Mouse (Mus musculus) CD4-positive, CD25-positive, alpha-beta regulatory T cell, adult 2 months (primary cell): Measurements from ENCODE around the gene Brd3os.

Source experiments
- DNase-seq: peaks from one replicate; pipeline ENCODE4 v3.0.0-alpha.2; 2012; ENCODE audit warnings: low read depth, low spot score

Brd3os gene

DNA sequence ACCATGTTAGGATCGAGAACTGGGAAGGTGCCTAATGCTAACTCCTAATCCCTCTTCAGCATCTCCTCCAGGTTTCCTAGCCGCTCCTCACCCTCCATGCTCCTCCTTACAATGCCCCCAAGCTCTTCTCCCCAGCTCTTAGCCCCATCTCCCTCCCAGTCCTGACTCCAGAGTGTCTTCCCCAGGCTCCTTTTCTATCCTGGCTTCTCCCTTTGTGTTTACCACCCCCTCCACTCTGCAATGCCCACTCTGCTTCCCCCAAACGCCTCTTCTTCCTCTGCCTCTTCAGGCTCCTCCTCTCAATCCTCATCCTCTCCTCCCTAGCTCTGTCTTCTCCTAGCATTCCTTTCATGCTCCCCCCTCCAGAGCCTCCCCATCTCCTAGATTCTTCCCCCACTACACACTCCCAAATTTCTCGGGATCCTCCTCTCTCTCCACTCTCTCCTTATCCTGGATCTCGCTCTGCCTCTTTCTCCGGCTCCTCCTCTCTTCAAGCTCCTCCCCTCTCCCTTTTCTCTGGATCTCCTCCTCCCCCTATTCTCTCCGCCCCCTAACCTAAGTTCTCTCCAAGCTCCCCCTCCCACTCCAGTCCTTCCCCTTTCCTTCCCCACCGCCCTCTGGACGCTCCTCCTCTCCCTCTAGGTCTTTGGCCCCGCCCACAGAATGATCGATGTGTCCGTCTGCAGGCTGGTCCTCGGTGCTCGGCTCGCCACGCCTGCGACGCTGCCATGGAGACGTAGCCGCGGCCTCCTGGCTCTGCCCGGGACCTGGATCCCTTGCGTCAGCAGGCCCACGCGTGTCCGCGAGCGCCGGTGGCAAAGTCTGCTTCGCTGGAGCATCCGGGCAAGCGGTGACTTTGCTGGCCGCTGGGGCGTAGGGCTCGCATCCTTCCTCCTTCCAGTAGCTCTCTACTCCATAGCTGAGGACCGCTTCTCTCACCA is at the start of gene Brd3os:
Gene Brd3os, plus strand, starts transcription at position 558 of the 941 bp plus-strand sequence.
- peak; percentile 90 for DNase-seq

DNA sequence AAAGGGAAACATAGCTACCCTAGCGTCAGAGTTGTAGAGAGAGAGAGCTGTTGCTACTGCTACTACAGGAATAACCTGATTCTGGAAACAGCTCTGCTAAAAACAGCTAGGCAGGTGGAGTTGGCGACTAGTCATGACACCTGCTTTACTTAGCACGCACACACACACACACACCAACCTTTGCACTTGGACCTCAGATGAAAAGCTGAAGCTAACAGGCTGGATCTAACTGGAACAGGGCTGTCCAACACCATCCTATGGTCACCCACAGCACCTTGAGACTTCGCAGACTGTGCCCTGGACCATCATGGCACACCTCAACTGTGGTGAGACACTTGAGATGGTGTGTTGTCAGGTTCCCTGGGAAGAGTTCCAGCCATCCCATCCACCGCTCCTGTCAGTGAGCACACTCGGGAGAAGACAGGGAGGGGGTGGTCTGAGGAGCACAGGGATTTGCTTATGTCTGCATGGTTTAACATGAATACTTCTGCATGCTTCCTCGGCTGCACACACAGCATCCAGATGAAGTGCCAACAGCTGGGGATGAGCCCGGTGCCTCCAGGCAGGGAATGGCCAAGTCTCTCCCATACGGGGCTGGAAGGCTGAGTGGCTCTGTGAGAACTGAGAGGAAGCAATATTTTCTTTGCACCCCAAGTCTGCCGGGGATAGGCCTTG is 47.8 kb upstream of the Brd3os start:
- no peak for DNase-seq

DNA sequence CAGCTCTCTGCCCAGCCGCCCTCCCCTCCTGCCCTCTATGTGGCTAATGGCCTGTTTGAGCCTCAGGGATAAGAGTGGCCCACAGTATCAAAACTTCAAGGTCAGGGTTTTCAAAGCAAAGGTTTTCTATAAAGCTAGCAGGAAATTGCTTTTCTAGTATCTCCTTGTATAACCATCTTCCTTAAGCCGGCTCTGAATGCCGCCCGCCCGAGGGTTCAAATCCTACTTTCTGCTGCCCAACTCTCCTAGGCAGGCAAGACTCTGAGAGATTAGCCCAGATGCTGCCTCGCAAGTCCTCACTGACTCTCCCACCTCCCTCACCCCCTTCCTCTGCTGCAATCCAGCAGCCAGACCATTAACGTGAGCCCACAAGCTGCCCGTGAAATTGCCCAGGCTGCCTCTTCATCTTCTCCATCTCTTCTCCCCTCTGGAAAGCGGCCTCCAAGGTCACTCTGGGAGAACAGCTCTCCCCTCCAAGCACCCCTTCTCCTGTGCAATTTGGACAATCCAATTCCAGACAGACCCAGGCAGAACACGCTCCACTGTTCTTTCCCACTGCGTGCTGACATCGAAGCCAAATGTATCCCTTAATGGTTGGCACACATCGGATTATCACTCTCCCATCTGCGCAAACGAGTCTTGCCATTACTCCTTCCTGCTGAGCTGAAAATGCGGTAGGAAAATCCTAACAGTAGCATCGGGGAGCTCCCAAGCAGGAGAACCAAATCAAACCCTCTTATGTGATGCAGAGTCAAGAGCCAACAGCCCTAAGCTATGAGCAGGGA is 45.3 kb upstream of the Brd3os start:
- no peak for DNase-seq

DNA sequence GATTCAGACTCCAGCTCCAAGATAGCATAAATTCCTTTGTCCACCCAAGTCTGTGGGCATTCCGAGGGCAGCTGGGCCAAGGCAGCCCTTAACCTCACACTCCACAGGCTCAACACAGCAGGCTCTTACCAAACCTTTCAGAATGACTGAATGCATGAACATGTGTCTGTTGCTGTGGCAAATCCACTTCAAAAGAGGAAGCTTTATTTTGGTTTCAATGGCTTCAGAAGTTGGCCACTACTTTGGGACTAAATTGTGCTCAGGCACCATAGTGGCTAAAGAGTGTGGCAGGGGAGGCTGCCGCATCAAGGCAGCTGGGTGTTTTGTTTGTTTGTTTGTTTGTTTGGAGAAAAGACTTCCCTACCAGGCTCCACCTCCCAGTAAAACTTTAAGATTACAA is 42.0 kb upstream of the Brd3os start:
- DNase-seq: no peak

DNA sequence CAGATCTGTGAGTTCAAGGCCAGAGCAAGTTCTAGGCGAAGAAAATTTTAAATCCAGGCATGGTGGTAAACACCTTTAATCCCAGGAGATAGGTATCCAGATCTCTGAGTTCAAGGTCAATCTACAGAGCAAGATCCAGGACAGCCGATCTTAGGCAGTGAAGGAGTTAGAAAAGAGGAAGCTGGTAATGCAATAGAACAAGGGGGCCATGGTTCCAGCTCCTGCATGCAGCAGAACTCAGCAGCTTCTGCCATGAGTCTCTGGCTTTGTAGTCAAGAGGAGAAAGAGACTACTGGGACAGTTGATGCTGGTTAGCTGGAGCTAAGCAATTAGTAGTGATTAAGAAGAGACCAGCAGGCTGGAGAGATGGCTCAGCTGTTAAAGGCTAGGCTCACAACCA is 40.6 kb upstream of the Brd3os start:
- DNase-seq: no peak

DNA sequence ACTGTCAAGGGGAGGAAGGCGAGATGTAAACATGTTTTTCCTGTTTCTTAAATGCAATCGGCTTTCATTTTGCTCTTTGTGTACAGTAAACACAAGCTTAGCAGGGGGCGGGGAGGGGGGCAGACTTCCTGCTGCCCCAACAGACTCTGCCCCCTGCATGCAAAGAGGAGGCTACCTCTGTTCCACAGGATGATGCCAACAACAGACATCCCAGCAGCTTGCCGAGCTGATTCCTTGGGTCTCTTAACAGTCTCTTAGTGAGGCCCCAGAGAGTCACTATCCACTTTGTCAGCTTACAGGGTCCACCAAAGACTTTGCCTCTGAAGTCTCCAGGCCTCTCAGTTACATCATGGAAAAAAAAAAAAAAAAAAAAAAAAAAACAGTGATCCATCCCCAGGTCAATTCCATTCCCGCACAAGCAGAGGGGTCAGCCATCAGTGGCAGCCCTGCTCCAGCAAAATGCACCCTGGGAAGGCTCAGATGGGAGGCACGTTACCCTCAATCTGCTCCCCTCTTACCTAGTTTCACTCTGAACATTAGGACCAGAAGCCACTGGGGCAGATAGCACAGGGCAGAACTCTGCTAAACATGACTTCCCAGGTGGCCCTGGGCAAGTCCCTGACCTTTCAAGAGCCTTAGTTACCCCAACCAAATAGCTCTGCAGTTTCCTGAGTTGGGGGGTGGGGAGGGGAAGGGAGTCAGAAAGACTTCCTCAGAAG is 37.6 kb upstream of the Brd3os start:
- peak; percentile 62 for DNase-seq

DNA sequence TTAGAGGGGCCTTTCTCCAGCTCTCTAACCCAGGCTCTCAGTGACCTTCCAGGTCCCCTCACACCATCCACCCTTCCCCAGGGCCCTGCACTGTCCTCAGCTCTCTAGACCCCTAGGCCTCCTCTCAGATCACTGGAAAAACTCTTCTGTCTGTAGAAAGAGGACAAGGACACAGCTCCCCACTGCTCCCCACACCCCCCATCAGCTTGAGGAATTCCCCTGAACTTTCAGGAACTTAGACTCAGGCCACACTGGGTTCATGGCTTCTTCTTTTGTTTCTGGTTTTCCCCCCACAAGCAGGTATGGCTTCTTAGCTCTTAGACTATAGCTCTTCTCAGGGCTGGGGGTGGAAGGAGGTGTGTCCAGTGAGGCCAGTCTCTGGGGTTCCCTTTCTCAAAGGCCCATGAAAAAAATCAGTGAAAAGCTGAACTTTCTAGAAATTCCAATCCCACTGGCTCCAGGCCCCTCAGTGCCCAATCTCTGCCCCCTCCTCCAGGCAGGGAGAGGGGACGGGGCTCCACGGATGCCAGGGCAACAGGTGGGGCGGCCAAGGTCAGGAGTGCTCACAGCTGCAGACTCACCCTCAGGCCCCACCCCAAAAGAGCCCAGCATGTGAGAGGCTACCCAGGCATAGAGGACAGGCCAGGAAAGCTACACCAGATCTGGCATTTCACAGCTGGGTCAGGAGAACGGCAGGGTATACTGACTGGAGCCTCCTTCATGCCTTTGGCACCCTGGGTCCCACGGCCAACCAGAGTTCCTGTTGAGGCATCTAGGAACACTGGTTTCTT is 36.8 kb upstream of the Brd3os start:
- DNase-seq: peak; percentile 47

DNA sequence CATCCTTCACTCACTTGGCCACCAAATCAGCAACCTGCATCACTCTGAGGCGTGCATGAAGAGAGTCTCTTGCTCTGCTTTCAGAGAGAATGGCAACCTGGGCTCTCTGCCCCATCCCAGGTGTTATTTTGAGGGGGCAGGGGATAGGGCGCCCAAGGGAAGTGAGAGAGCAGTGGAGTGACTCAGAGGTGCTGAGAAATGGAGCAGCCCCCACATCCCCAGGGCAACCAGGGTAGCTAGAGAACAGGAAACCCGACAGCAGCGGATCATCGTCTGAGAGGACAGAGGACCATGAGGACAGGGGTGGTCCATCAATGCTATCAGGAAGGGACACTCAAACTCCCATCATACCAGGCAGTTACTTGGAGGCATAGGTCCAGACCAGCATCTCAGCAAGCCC is 35.2 kb upstream of the Brd3os start:
- no peak for DNase-seq

DNA sequence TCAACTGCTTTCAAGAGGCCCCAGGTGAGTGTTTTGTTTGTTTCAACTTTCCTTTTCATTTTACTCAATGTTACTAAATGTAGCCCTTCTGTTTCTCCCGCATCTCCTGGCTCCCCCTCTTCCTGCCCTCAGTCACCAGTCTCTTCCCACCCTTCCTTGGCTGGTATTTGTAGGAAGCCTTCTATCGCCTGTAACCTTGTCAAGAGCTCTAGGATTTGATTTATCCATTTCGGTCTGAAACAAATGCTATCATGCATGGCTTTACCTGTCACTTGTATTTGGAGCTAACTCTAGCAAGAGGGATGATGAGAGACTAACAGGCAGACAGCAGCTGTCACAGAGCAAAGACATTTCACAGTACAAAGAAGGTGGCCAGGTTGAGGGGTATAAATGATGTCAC is 33.9 kb upstream of the Brd3os start:
- DNase-seq: no peak

DNA sequence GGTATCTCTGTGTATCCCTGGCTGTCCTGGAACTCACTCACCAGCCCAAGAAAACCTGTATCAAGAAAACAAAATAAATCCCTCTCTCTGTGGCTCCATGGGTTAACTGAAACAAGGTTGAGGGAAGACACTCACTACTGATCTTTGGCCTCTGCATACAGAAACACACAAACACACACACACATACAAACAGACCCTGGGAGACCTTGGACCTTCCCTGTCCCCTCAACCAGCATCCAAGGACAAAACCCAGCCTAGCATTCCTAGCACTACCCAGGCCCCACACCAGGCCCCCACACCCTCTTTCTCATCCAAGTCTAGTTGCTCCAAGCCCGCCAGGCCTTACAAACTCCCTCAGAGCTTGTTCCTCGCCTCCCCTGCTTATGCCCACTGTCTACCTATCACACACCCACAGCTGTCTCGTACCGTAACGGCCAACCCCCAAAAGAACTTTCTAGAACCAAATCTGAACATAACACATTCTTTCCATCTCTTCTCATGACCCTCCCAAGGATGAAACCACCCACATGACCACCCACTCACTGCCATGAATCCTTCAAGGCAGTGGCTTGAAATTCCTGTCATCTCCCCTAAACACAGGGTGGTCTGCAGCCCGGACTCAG is 31.5 kb upstream of the Brd3os start:
- DNase-seq: no peak

DNA sequence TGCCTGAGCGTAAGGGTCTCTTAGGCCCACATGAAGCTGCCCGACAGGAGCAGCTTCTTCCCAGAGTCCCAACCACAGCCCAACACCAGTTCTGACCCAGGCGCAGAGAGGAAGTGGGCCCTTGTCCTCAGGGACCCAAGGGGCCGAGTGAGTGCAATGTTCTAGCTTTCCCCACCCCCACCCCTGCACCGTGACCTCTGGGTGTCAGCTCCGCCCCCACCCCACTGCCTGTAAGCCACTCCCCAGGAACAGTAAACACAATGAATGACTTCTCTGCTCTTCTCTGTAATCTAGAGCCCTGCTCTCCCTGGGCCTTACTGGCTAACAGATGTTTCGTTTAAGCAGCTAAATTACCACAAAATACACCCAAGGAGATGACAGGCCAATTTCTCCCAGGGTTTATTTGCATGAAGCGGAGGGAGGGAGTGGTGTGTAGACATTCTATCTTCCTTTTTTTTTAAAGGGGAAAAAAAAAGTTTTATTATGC is 30.4 kb upstream of the Brd3os start:
- peak; percentile 70 for DNase-seq

DNA sequence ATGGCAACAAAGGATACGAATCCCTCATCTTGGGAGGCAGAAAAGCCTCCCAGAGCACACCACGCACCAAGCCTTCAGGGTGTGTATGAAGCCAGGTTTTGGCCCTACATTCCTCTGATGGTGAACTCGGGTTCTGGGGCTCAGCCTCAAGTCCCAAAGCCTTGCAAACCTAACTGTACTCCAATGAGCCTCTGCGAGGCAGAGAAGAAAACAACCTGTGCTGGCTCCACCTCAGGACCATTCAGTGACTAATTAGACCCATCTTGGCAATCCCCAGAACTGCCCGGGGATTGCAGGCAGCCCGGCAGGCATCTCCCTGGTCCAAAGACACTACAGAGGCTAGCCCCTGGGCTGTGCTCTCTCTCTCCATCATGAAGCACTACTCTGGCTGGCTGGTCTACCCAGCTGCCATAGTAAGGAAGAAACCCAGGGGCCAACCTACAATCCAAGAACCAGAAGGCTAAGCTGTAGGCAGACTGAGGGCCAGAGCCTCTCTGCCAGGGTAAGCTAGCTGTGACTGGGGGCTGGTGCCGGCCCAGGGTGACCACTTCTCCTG is 29.8 kb upstream of the Brd3os start:
- DNase-seq: no peak

DNA sequence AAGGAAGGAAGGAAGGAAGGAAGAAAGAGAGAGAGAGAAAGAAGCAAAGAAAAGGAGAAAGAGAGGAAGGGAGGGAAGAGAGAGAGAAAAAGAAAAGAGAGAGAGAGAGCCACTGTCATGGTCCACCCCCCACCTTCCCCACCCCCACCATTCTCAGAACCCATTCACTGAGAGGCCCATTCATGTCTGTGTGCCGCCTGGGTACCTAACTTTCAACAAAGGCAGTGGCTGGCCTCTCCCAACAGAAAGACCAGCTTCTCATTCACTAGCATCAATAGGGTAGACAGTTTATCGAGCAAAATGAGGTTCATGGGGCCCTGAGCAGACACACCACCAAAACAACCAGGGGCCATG is 28.6 kb upstream of the Brd3os start:
- DNase-seq: no peak

DNA sequence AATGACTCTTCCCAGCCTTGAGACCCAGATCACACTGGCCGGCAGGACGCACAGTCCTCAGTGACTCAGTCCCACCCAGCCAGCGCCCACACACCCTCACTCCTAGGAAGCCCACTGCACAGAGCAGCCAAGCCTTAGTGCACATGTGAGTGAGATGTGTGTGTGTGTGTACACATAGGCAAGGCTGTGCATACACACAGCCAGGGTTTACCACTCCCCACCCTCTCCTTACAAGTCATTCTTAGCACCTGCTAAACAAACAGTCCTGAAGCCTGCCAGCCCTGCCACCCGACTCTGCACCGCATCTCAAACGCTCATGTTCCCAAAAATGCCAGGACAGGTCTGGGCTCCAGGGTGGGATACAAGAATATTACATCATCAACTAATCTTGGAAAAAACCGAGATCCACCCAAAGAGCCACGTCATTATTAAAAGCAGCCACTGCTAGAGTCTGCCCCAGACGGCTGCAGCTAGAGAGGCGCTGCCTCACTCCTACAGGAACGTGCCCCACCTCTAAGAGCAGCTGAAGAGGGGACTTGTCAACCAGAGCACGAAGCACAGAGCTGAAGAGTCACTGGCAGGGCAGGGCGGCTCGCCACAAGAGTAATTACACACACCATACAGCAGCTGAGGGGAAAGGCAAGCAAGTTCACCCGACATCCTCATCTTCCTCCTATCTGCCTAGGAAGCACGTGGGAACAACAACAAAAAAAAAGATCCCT is 28.0 kb upstream of the Brd3os start:
- DNase-seq: no peak

DNA sequence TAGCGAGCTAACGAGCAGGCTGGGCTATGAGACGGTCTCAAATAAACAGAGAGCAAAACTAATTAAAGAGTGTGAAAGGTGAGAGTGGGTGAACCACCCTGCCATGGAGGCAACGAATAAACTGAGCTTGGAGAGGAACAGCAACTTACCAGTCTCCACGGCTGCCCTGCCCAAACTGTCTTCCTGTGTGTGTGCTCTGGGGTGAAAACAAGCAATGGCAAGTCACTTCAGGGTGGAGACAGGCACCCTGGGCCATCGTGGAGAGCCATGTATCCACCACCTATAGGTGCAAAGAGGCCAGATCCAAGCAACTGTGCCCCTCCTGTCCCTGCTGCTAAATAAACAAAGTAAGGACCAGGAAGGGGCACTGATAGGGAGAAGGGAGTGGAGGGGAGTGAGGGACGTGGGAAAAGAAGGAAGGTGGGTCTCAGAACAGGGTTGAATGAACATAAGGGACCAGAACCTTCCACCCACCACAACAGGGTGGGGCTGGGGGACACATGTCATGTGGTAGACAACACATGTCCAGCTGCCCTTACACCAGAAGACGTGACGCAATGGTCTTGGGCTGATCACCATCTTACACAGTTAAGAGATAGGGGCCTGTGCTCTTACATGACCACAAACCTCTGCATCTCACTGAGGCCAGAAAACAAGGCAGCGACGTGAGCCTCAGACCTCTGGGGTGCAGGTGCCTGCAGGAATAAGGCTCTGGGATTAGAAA is 26.9 kb upstream of the Brd3os start:
- DNase-seq: peak; percentile 60

DNA sequence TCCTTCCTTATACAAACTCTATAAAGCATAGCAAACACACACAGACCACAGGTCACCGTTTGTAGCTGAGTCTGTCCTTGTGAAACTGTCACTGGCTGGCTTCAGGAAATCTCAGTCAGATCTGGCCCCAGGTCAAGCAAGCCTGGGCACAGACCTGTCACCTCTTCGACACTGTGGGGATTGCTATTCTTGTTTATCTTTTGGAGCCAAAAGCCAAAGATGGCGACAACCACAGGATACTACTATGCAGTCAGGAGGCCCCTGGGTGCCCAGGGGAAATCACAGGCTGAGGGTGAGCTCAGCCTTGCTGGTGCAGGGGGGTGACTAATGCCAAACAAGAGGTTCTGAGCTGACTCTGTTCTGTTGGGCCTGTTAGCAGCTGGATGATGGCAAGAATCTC is 25.7 kb upstream of the Brd3os start:
- peak; percentile 49 for DNase-seq

DNA sequence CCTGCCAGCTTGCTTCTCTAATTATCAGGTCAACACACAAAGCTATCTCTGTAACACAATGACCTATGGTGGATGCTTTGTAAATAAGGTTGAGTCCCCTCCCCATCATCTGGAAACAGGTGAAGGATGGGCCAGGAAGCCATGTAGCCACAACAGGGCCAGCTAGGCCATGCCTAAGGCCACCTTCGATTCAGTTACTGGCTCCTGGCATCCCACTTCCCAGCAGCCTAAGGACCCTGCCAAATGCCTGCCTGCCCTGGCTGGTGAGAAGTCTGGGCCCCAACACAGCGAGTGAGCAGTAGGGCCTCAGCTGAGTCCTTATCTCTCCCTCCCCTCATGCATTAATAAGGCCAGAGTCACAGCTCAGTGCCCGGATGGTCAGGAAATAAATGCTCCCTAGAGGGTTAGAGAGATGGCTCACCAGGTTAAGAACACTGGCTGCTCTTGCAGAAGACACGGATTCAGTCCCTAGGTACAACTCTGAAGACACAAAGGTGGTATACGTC is 24.4 kb upstream of the Brd3os start:
- no peak for DNase-seq

DNA sequence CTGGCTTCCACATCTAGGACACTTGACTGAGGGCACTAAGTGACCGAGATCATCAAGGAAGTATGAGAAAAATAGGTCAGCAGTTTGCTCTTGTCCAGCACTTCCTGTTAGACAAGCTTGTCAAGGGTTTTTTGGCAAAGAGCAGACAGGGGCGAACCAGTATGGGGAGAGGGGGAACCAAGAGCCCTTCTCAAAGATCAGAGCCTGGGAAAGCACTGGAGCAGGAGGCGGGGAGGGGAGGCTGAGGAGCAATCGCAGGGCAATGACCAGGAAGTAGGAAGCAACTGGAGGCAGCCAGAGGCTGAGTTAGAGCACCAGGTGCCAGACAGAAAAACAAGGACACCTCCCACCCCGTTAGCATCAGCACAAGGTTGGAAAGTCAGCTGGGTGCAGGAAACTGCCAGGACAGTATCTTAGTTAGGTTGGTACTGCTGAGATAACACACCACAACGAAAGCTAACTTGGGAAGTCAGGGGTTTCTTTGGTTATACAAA is 23.5 kb upstream of the Brd3os start:
- no peak for DNase-seq
